Mouse (Mus musculus): ENCODE results near the gene Spin2g.
"Not testable (repeated sequence)": the region's sequence is repeated elsewhere in the genome, so short reads cannot be mapped to it uniquely, and the experiment has no call there.

The Spin2g gene

GRCm38 (mm10) chrX:34238633-34239032 is at the start of gene Spin2g:
Gene Spin2g (minus strand): TSS chrX:34238733.
- DNase-seq, result not testable (repeated sequence)

Data from right cerebral cortex, postnatal 25 days (tissue).